Mouse (Mus musculus) hindbrain, embryonic 11.5 days (tissue): ENCODE measurements at regions not wholly inside any gene's neighbourhood (a gene's known extent, or its start where the extent isn't known, plus 50 kb on each side); places are given as distances from the start of the nearest gene placed in this dataset.

ENCODE experiments used
- ATAC-seq: fragments of 200-750 bp; cut with Nextera tagmentation; 2 replicates; pipeline ENCODE4 v1.8.0; 2017; ENCODE audit warnings: mild to moderate bottlenecking, moderate TSS enrichment, moderate library complexity; ENCODE audit not compliant: low FRiP score
- DNase-seq: peaks from one replicate; pipeline ENCODE4 v3.0.0-alpha.2; 2015; ENCODE audit warnings: low spot score
- H3K27ac ChIP-seq: fragments of 300-500 bp; sonication (generic); 2 replicates; pipeline ENCODE4 v1.5.1; 2014; ENCODE audit warnings: mild to moderate bottlenecking, low read depth, low read length
- H3K27me3 ChIP-seq: fragments of 300-500 bp; sonication (generic); 2 replicates; pipeline ENCODE4 v1.6.1; 2014; ENCODE audit warnings: mild to moderate bottlenecking, low read length, moderate library complexity, mixed read lengths; ENCODE audit not compliant: control insufficient read depth, insufficient read depth
- H3K36me3 ChIP-seq: fragments of 300-500 bp; sonication (generic); 2 replicates; pipeline ENCODE4 v1.6.1; 2014; ENCODE audit warnings: mild to moderate bottlenecking, low read length, moderate library complexity, mixed read lengths; ENCODE audit not compliant: control insufficient read depth, insufficient read depth
- H3K4me1 ChIP-seq: fragments of 300-500 bp; sonication (generic); replicated peaks from 2 replicates; pipeline ENCODE4 v1.6.1; 2014; ENCODE audit warnings: low read length, mixed read lengths; ENCODE audit not compliant: control insufficient read depth, insufficient read depth
- H3K4me2 ChIP-seq: fragments of 300-500 bp; sonication (generic); replicated peaks from 2 replicates; pipeline ENCODE4 v1.6.1; 2014; ENCODE audit warnings: mild to moderate bottlenecking, low read depth, low read length
- H3K4me3 ChIP-seq: fragments of 300-500 bp; sonication (generic); 2 replicates; pipeline ENCODE4 v1.5.1; 2014; ENCODE audit warnings: low read depth, low read length
- H3K9ac ChIP-seq: fragments of 300-500 bp; sonication (generic); 2 replicates; pipeline ENCODE4 v1.6.1; 2014; ENCODE audit warnings: low read depth, low read length
- H3K9me3 ChIP-seq: fragments of 300-500 bp; sonication (generic); 2 replicates; pipeline ENCODE4 v1.6.1; 2016; ENCODE audit warnings: low read length; ENCODE audit not compliant: control insufficient read depth
- WGBS: fragments of 180-500 bp; shearing (Covaris S2); extraction: QIAGEN DNeasy Blood & Tissue Kit; methylation state at CpG from one replicate; pipeline ENCODE4 v1.1.7; 2014; 5-methylcytosine and 5-hydroxymethylcytosine counted together

DNA sequence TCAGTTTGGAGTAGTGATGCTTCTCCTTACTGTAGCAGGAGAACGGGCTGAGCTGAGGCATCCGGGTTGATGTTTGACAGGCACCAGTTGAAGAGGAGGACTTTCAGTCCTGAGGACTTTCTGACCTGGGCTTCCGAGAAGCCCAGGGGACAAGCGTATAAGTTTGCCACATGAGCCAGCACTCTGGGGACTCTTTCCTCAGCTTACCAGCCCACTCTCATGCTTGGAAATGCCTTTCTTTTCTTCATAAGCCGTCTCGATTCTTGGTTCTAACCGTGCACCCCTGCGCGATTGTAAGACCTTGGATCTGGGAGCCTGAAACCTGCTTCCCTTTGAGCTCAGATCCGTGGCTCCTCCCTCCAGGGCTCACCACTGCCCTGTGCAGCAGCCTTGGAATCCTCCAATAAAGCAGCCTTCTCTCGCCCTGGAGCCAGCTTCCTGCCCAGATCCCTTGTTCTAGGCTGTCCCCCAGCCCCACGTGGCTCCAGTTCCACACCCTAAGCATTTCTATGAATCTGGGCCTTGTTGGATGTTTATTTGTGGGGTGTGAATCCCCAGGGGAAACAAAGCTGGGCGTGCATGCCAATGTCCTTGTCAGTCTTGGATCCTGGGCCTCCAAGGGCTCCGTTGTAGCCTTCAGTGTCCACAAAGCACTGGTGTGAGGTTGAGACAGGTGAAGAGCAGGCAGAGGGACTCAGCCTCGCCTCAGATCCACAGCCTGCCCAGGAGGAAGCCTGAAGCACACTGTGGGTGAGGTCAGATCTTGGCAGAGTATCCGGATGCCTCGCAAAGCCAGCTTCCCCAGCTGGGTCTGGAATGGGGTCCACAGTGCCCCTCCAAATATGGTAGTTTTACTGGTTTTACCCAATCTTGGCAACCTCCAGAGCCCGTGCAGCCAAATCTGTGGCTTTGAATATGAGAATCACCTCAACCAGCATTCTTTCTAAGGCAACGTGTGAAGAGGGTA, 163.7 kb downstream of the Ly86 start:
- WGBS: 42% methylated on average over 19 of the region's 19 CpGs
- DNase-seq (no peak), ATAC-seq (peak; percentile 15; the same call in 1 of the 2 replicates)
- 0 out of 2 replicates have a peak, but pooled peaks cover 3% of the 10 kb centered on the region for H3K4me1 ChIP-seq
- H3K9ac ChIP-seq: no peak overlapping the region
- no peaks in the 10 kb centered on the region for H3K36me3 ChIP-seq
- no peaks in the 10 kb centered on the region for H3K27me3 ChIP-seq
- H3K27ac ChIP-seq: peak overlapping the region; percentile 4; the same call in 1 of the 2 replicates
- no peaks in the 10 kb centered on the region for H3K9me3 ChIP-seq
- H3K4me3 ChIP-seq: no peak overlapping the region
- H3K4me2 ChIP-seq: no peak overlapping the region

GRCm38 (mm10) chr13:37509352-37509851, 164.4 kb downstream of the Ly86 start:
- no peak overlapping the region for H3K4me2 ChIP-seq
- no peak overlapping the region for H3K9ac ChIP-seq
- 23% methylated on average over 12 of the region's 12 CpGs for WGBS
- no peaks in the 10 kb centered on the region for H3K36me3 ChIP-seq
- 0 out of 2 replicates have a peak overlapping the region, but pooled peaks have one; percentile 27 for H3K27ac ChIP-seq
- no peaks in the 10 kb centered on the region for H3K27me3 ChIP-seq
- peak; percentile 40 for DNase-seq
- peaks cover 7% of the 10 kb centered on the region; the same call in 1 of the 2 replicates for H3K4me1 ChIP-seq
- peak; percentile 64 for ATAC-seq
- H3K9me3 ChIP-seq: no peaks in the 10 kb centered on the region
- H3K4me3 ChIP-seq: no peak overlapping the region

DNA sequence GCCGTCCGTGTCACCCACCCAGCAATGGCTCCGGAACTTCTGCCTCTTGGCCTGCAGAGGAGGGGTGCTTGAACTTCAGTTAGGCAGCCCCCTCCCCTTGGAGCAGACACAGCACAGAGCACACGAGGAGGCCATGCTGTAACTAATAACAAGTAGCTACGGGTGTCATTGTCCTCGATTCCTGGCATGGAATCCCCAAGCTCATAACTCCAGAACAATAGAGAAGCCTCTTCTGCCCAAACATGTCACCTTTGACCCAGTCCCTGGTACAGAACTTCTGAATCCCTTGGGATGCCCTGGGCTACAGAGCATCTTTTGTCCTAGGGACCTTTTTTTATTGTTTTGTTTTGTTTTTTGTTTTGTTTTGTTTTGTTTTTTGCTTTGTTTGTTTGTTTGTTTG, 165.5 kb downstream of the Ly86 start:
- Histone ChIP-seq H3K4me1 (peaks cover 9% of the 10 kb centered on the region; the same call in 1 of the 2 replicates), H3K36me3 (no peaks in the 10 kb centered on the region), H3K4me2 (no peak overlapping the region), H3K4me3 (no peak overlapping the region), H3K27me3 (no peaks in the 10 kb centered on the region), H3K9me3 (no peaks in the 10 kb centered on the region), H3K9ac (no peak overlapping the region), H3K27ac (no peak overlapping the region)
- 78% methylated on average over 6 of the region's 6 CpGs for WGBS
- ATAC-seq: no peak
- DNase-seq: no peak

DNA sequence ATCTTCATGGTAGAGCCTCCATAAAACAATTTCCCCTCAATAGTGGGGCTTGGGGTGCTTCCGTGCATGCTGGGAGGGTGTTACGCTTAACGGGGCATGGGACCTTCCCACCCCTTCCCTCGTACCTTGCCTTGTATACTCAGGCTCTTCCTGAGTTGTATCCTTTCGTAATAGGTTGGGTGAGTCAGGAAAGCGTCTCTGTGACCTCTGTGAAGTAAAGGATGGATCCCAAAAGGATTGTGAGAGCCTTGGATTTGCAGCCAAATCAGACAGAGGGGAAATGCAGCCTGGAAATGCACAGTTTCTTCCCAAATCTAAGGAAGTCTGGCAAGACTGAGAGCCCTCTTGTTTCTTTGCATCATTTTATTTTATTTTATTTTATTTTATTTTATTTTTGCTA, 166.0 kb downstream of the Ly86 start:
- H3K9me3 ChIP-seq: no peaks in the 10 kb centered on the region
- H3K4me3 ChIP-seq: no peak overlapping the region
- DNase-seq (no peak), ATAC-seq (no peak)
- no peak overlapping the region for H3K4me2 ChIP-seq
- 79% methylated on average over 6 of the region's 6 CpGs for WGBS
- H3K4me1 ChIP-seq: peaks cover 9% of the 10 kb centered on the region; the same call in 1 of the 2 replicates
- no peak overlapping the region for H3K27ac ChIP-seq
- no peaks in the 10 kb centered on the region for H3K36me3 ChIP-seq
- no peak overlapping the region for H3K9ac ChIP-seq
- no peaks in the 10 kb centered on the region for H3K27me3 ChIP-seq

GRCm38 (mm10) chr13:37511406-37511805, 166.4 kb downstream of the Ly86 start:
- 62% methylated on average over 4 of the region's 4 CpGs for WGBS
- Histone ChIP-seq H3K9ac (no peak overlapping the region), H3K36me3 (no peaks in the 10 kb centered on the region), H3K27ac (no peak overlapping the region), H3K4me1 (peaks cover 9% of the 10 kb centered on the region; the same call in 1 of the 2 replicates), H3K9me3 (no peaks in the 10 kb centered on the region), H3K27me3 (no peaks in the 10 kb centered on the region), H3K4me2 (no peak overlapping the region), H3K4me3 (no peak overlapping the region)
- DNase-seq (no peak), ATAC-seq (no peak)

- Histone ChIP-seq H3K4me2 (no peak overlapping the region), H3K36me3 (no peaks in the 10 kb centered on the region), H3K4me3 (no peak overlapping the region), H3K9ac (no peak overlapping the region), H3K27ac (no peak overlapping the region), H3K4me1 (peaks cover 9% of the 10 kb centered on the region; the same call in 1 of the 2 replicates), H3K9me3 (no peaks in the 10 kb centered on the region), H3K27me3 (no peaks in the 10 kb centered on the region)
- WGBS: 83% methylated on average over 3 of the region's 3 CpGs
- no peak for ATAC-seq
- DNase-seq: no peak
Observed at GRCm38 (mm10) chr13:37512781-37513180, 167.8 kb downstream of the Ly86 start.

DNA sequence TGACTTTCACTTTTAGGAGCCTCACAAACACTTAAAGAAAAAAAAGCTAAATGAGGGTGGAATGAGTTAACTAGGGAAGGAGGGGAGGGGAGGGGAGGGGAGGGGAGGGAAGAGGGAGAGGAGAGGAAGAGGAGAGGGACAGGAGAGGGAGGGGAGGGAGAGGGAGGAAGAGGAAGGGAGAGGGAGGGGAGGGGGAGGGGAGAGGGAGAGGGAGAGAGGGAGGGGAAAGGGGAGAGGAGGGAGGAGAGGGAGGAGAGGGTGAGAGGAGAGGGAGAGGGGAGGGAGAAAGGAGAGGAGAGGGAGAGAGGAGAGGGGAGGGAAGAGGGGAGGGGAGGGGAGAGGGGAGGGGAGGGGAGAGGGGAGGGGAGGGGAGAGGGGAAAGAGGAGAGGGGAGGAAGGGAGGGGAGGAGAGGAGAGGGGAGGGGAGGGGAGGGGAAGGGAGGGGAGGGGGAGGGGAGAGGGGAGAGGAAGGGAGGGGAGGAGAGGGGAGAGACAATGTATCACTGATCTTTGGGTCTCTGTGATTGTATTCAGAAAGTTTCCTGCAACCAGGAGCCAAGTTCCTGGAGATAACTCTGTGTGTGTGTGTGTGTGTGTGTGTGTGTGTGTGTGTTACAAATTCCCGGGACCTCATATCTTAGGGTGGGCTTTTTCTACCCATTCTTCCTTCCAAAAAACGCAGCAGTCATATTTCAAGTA, 168.3 kb downstream of the Ly86 start:
- no peak for DNase-seq
- Histone ChIP-seq H3K4me1 (peaks cover 9% of the 10 kb centered on the region; the same call in 1 of the 2 replicates), H3K27ac (peak overlapping the region; percentile 87), H3K36me3 (no peaks in the 10 kb centered on the region), H3K27me3 (no peaks in the 10 kb centered on the region), H3K4me2 (peak overlapping the region; percentile 37), H3K9ac (peak overlapping the region; percentile 58; the same call in 1 of the 2 replicates), H3K4me3 (no peak overlapping the region; the same call in 1 of the 2 replicates), H3K9me3 (no peaks in the 10 kb centered on the region)
- peak; percentile 17; the same call in 1 of the 2 replicates for ATAC-seq
- WGBS: 30% methylated on average over 2 of the region's 2 CpGs

DNA sequence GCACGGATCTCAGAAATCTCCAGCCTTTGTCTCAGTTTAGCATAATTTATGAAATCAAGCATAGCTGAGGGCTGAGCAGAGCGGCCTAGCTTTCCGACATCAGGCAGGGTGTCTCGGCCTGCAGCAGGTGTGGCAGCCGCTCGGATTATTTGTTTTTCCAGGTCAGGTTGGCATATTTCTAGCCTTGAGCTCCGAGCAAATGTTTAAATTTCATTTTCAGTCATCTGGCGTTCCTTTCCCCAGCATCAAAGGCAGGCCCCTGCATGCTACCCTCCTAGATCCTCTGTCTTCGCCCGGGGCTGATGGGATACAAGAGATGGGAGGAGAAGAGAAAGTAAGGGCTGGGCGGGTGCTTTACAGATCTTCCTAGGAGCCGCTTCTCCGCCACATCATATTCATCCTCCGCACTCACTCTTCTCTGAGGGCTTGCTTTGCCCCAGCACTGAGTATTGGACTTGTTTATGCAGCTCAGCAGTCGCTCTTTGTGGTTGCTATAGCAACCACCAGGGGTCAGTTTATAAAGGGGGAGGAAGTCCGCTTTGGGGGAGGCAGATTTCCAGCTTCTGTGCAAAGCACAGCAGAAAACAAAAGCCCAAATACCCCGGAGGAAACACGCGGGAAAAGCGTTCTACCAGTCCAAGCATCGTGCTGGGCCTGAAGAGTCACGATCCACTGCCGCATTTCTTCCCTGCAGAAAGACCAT, 169.0 kb downstream of the Ly86 start:
- WGBS: 5% methylated on average over 23 of the region's 23 CpGs

More for the DNA sequence above, 169.0 kb downstream of the Ly86 start:
- no peaks in the 10 kb centered on the region for H3K27me3 ChIP-seq
- H3K4me1 ChIP-seq: peaks cover 7% of the 10 kb centered on the region; the same call in 1 of the 2 replicates
- ATAC-seq (peak; percentile 83), DNase-seq (peak; percentile 81)
- peak overlapping the region; percentile 37 for H3K4me2 ChIP-seq
- peak overlapping the region; percentile 87 for H3K27ac ChIP-seq
- no peaks in the 10 kb centered on the region for H3K9me3 ChIP-seq
- peak overlapping the region; percentile 58 for H3K9ac ChIP-seq
- H3K4me3 ChIP-seq: peak overlapping the region; percentile 17; the same call in 1 of the 2 replicates
- no peaks in the 10 kb centered on the region for H3K36me3 ChIP-seq
